25 mouse cellular contexts compared by ENCODE assay signal in the genomic region with DNA sequence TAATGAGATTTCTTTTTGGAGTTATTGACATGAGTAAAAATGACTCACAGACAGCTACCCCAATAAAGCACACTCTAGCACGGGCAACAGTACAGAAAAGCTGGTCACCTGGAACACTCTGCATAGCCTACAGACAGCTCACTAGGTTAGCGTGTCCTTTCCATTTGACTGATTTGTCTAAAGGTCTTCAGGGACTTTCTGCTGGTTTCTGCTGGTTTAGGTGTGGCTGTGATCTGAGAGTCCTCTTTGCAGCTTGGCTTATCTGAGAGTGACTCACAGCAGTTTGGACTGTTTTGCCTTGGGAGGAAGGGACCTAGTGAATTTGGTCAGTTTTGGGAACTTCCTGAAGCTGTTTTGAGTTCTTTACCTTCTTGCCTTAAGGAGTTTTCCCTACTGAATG. TPM values are rescaled to one million over a fixed set of nuclear protein-coding genes. Genes with fewer than 3 reads are reported as not detected.
DNase-seq lines count a peak whose midpoint lies in the region; TF ChIP-seq lines count a peak whose summit lies in the region.
"Had no signal": no experiment of that assay in that cellular context is flagged by ENCODE, and none has a peak within 500 bp of the region (broad histone marks: within the 10 kb centered on the region; RNA-seq: fewer than 3 reads in every experiment).

No protein-coding gene starts in this region.

- 88% methylated on average over 2 of the region's 2 CpGs for WGBS in midbrain, embryonic 10.5 days

- H3K79me2 ChIP-seq in CH12.LX (replicated peaks; ENCODE audit: control insufficient read depth, extremely low read depth, insufficient read depth, poor library complexity, severe bottlenecking) = no peaks in the 10 kb centered on the region

- no peaks in the 10 kb centered on the region for H3K27me3 ChIP-seq in CH12.LX (replicated peaks)
- H3K27me3 ChIP-seq in midbrain, embryonic 10.5 days (ENCODE audit: low read depth, poor library complexity, severe bottlenecking) = no peaks in the 10 kb centered on the region
- H3K27me3 ChIP-seq: forebrain, embryonic 12.5 days; heart, embryonic 12.5 days; neural tube, embryonic 15.5 days had no signal

- H3K27ac ChIP-seq in CH12.LX (ENCODE audit: insufficient read depth, low read depth) = no peak overlapping the region
- no peak overlapping the region for H3K27ac ChIP-seq in midbrain, embryonic 10.5 days (replicated peaks)
- H3K27ac ChIP-seq: forebrain, embryonic 12.5 days; hindbrain, embryonic 14.5 days; limb, embryonic 13.5 days; liver, embryonic 14.5 days; neural tube, embryonic 15.5 days; stomach, postnatal 0 days had no signal

- peaks cover 3% of the 10 kb centered on the region for H3K9me3 ChIP-seq in CH12.LX (replicated peaks; ENCODE audit: low read length)
- no peaks in the 10 kb centered on the region for H3K9me3 ChIP-seq in midbrain, embryonic 10.5 days (replicated peaks)
- H3K9me3 ChIP-seq: forebrain, embryonic 12.5 days; heart, embryonic 12.5 days; limb, embryonic 13.5 days; neural tube, embryonic 15.5 days had no signal

- no peak overlapping the region for H3K9ac ChIP-seq in CH12.LX (ENCODE audit: insufficient read depth, low read depth)
- H3K9ac ChIP-seq: forebrain, embryonic 12.5 days; heart, embryonic 12.5 days; hindbrain, embryonic 14.5 days; limb, embryonic 13.5 days; liver, embryonic 14.5 days; neural tube, embryonic 15.5 days had no signal

- TF ChIP-seq RAD21 in CH12.LX (IDR thresholded peaks at IDR 0.05; ENCODE audit: low read depth, low read length) = no peak

- peak; percentile 53 for DNase-seq in kidney, adult 9 months
- DNase-seq in kidney, postnatal 10 days = no peak
- DNase-seq in 416B (ENCODE audit: low read depth) (peak; percentile 20), CH12.LX (ENCODE audit: extremely low read depth) (peak; percentile 52)
- peak; percentile 31 to 41 for DNase-seq in kidney, postnatal 36 days
- no peak for DNase-seq in midbrain, embryonic 10.5 days (ENCODE audit: low spot score)
- DNase-seq in gastrocnemius, postnatal 36 days = no peak
- DNase-seq in ovary, postnatal 14 days (ENCODE audit: low spot score) = no peak
- DNase-seq: adrenal gland, adult 2 months; cerebellum, adult 11 months; cerebellum, postnatal 36 days; layer of hippocampus, adult 9-11 months had no signal

- H3K4me2 ChIP-seq in CH12.LX (ENCODE audit: insufficient read depth, low read depth, poor library complexity, severe bottlenecking) = no peak overlapping the region
- H3K4me2 ChIP-seq: forebrain, embryonic 12.5 days; heart, embryonic 12.5 days; hindbrain, embryonic 14.5 days; limb, embryonic 13.5 days; neural tube, embryonic 15.5 days had no signal

- no peaks in the 10 kb centered on the region for H3K36me3 ChIP-seq in CH12.LX (replicated peaks in 1 of 2; ENCODE audit: control insufficient read depth in 1 of 2, insufficient read depth in 1 of 2, low read length in 1 of 2)
- H3K36me3 ChIP-seq in midbrain, embryonic 10.5 days = no peaks in the 10 kb centered on the region
- H3K36me3 ChIP-seq: forebrain, embryonic 12.5 days; heart, embryonic 12.5 days; limb, embryonic 13.5 days; neural tube, embryonic 15.5 days had no signal

- no peak for TF ChIP-seq EP300 in CH12.LX (IDR thresholded peaks at IDR 0.05; ENCODE audit: low read length)

- intact Hi-C loops in gastrocnemius, postnatal 36 days (cut with DNase I) = no loop called here

- TF ChIP-seq CTCF in CH12.LX (conservative IDR thresholded peaks at IDR 0.05 in 1 of 2, IDR thresholded peaks at IDR 0.05 in 1 of 2; ENCODE audit: low read depth in 2 of 2, low read length in 2 of 2) = no peak

- TF ChIP-seq POLR2A in CH12.LX (IDR thresholded peaks at IDR 0.05; ENCODE audit: low read depth, low read length) = no peak

- in situ Hi-C loops in CH12.LX (cut with MboI; ENCODE audit: low pct_ligation_motif_present, low pct_unique_long_range_greater_than_20kb, low sequenced_read_pairs) = no loop called here

- dilution Hi-C loops in CH12.LX (cut with MboI; ENCODE audit: extremely low pct_ligation_motif_present, extremely low pct_unique_long_range_greater_than_20kb, low sequenced_read_pairs) = no loop called here

- H3K4me3 ChIP-seq in CH12.LX (replicated peaks in 1 of 3; ENCODE audit: low read depth in 2 of 3, low read length in 2 of 3, poor library complexity in 1 of 3) = no peak overlapping the region
- no peak overlapping the region for H3K4me3 ChIP-seq in midbrain, embryonic 10.5 days
- H3K4me3 ChIP-seq: forebrain, embryonic 12.5 days; heart, embryonic 12.5 days; limb, embryonic 13.5 days; neural tube, embryonic 15.5 days had no signal

- H3K4me1 ChIP-seq in CH12.LX (ENCODE audit: control insufficient read depth in 1 of 2, insufficient read depth in 2 of 2) = peaks cover 0 to 12% of the 10 kb centered on the region in 2 experiments; a peak in 1 of 4 replicates
- H3K4me1 ChIP-seq in midbrain, embryonic 10.5 days = no peaks in the 10 kb centered on the region

TF ChIP-seq in CH12.LX, 34 proteins besides CTCF, POLR2A, EP300 and RAD21:
- TF ChIP-seq E2F4 (IDR thresholded peaks at IDR 0.05; ENCODE audit: insufficient replicate concordance, low read depth, low read length) (no peak), USF1 (IDR thresholded peaks at IDR 0.05; ENCODE audit: low read depth, low read length) (no peak), ZKSCAN1 (IDR thresholded peaks at IDR 0.05; ENCODE audit: borderline replicate concordance, low read depth, low read length) (no peak), MYC (IDR thresholded peaks at IDR 0.05; ENCODE audit: low read depth, low read length) (no peak), TBP (conservative IDR thresholded peaks at IDR 0.05; ENCODE audit: low read depth, low read length) (no peak), MXI1 (IDR thresholded peaks at IDR 0.05; ENCODE audit: low read depth, low read length) (no peak), UBTF (IDR thresholded peaks at IDR 0.05; ENCODE audit: low read depth, low read length) (no peak), BHLHE40 (IDR thresholded peaks at IDR 0.05; ENCODE audit: low read depth, low read length) (no peak), JUND (conservative IDR thresholded peaks at IDR 0.05; ENCODE audit: low read depth, low read length) (no peak), POLR2AphosphoS2 (IDR thresholded peaks at IDR 0.05; ENCODE audit: low read depth, low read length) (no peak), IRF4 (IDR thresholded peaks at IDR 0.05; ENCODE audit: low read depth, low read length) (no peak)

RNA-seq across cellular contexts. Expression of a gene that starts 24.8 kb away (rescaled TPM):
- total RNA-seq in CH12.LX (2012; rRNA removed) = not detected in 2 replicates
- total RNA-seq in CH12.LX (2014; rRNA removed) = not detected in 2 replicates
- polyA plus RNA-seq in CH12.LX (2012; ENCODE audit: insufficient read length, low read depth) = not detected in 2 replicates
- not detected in 2 replicates for polyA plus RNA-seq in midbrain, embryonic 10.5 days (2016; fragmentation: Nextera tagmentation; extraction: Ambion mirVana)
- total RNA-seq in gastrocnemius, postnatal 36 days (2021) = not detected
- total RNA-seq: adrenal gland, adult 2 months; gastrocnemius, postnatal 4 days; heart, postnatal 25 days had no signal
- polyA plus RNA-seq: adrenal gland, adult 2 months; brain, embryonic 14.5 days; forebrain, embryonic 12.5 days; heart, embryonic 12.5 days; hindbrain, embryonic 14.5 days; intestine, postnatal 0 days; liver, embryonic 14.5 days; lung, embryonic 16.5 days; neural tube, embryonic 15.5 days; small intestine, adult 2 months; stomach, postnatal 0 days had no signal

Comparison
In these comparisons a context has a peak if more than half of its experiments do, and no peak if none do; other contexts are left out.
1. DNase-seq: peak in kidney, adult 9 months (single experiment), 416B (single experiment), CH12.LX (single experiment) and kidney, postnatal 36 days (2 of 2); none in kidney, postnatal 10 days (single experiment), midbrain, embryonic 10.5 days (single experiment), gastrocnemius, postnatal 36 days (0 of 2) and ovary, postnatal 14 days (single experiment).